Mouse (Mus musculus): Measurements from ENCODE around the gene Nol10.

DNA sequence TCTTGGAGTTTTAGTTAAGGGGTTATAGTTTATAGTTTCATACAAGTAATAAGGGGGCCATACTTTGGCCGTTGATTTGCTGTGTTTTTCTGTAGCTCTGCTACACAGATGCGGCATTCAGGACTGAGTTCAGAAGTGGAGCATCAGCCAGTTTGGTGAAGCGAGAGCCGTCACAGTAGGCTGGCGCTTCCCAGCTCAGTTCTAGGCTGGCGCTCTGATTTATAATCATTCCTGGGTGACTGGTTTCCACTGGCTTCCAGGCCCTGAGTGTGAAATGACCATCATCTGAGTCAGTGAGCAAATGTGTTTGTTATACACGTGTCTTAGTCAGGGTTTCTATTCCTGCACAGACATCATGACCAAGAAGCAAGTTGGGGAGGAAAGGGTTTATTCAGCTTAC, 66.5 kb downstream of the Nol10 start:
- no peak for TF ChIP-seq CTCF (IDR thresholded peaks at IDR 0.05; ENCODE audit: low read depth)
- TF ChIP-seq EP300 (IDR thresholded peaks at IDR 0.05; ENCODE audit: low read depth) = no peak
